Comparison of ENCODE assay signal across 25 mouse cellular contexts in genomic region chr5:73301601-73302307, GRCm38 (mm10). TPM values are rescaled to one million over a fixed set of nuclear protein-coding genes. Genes with fewer than 3 reads are reported as not detected.
DNase-seq lines count a peak whose midpoint lies in the region; ATAC-seq and TF ChIP-seq lines count a peak whose summit lies in the region.
"Had no signal": no experiment of that assay in that cellular context is flagged by ENCODE, and none has a peak within 500 bp of the region (broad histone marks: within the 10 kb centered on the region; RNA-seq: fewer than 3 reads in every experiment).

No protein-coding gene starts in this region.

- no peak for TF ChIP-seq CTCF in liver, embryonic 14.5 days (IDR thresholded peaks at IDR 0.05; ENCODE audit: low read depth)

- H3K27me3 ChIP-seq in liver, embryonic 14.5 days (ENCODE audit: control insufficient read depth, insufficient read depth, low read length) = no peaks in the 10 kb centered on the region
- H3K27me3 ChIP-seq in kidney, embryonic 15.5 days = no peaks in the 10 kb centered on the region
- H3K27me3 ChIP-seq in hindbrain, embryonic 13.5 days = no peaks in the 10 kb centered on the region
- H3K27me3 ChIP-seq: embryonic facial prominence, embryonic 15.5 days; forebrain, embryonic 12.5 days; hindbrain, embryonic 12.5 days had no signal

- peak; percentile 64 for TF ChIP-seq EP300 in liver, embryonic 14.5 days (IDR thresholded peaks at IDR 0.05; ENCODE audit: low read depth)

- H3K4me2 ChIP-seq in liver, embryonic 14.5 days (ENCODE audit: low read depth) = no peak overlapping the region; the same call in 1 of the 2 replicates
- H3K4me2 ChIP-seq in kidney, embryonic 15.5 days = no peak overlapping the region
- no peak overlapping the region for H3K4me2 ChIP-seq in hindbrain, embryonic 13.5 days
- H3K4me2 ChIP-seq: embryonic facial prominence, embryonic 15.5 days; forebrain, embryonic 12.5 days; hindbrain, embryonic 12.5 days had no signal

- peak; percentile 76 for ATAC-seq in liver, embryonic 14.5 days (ENCODE audit: insufficient read depth)
- ATAC-seq in megakaryocyte progenitor cell, adult 5-6 weeks (replicated peaks; ENCODE audit: poor library complexity) = peak; percentile 23; the same call in 1 of the 2 replicates
- ATAC-seq in kidney, embryonic 15.5 days (replicated peaks; ENCODE audit: low FRiP score) = no peak
- ATAC-seq in hindbrain, embryonic 13.5 days (ENCODE audit: low FRiP score) = no peak
- ATAC-seq: CD4-positive, CD25-positive, alpha-beta regulatory T cell, adult 4 months; forebrain, embryonic 16.5 days had no signal

- H3K9ac ChIP-seq in liver, embryonic 14.5 days (replicated peaks) = 0 out of 2 replicates have a peak overlapping the region, but pooled peaks have one; percentile 14
- no peak overlapping the region for H3K9ac ChIP-seq in kidney, embryonic 15.5 days
- no peak overlapping the region for H3K9ac ChIP-seq in hindbrain, embryonic 13.5 days
- H3K9ac ChIP-seq: embryonic facial prominence, embryonic 15.5 days; forebrain, embryonic 12.5 days; hindbrain, embryonic 12.5 days had no signal

- peaks cover 14 to 16% of the 10 kb centered on the region in 2 experiments; a peak in 3 of 4 replicates for H3K4me1 ChIP-seq in liver, embryonic 14.5 days (replicated peaks; ENCODE audit: control insufficient read depth in 2 of 2, insufficient read depth in 2 of 2, low read length in 1 of 2)
- H3K4me1 ChIP-seq in kidney, embryonic 15.5 days = no peaks in the 10 kb centered on the region
- no peaks in the 10 kb centered on the region for H3K4me1 ChIP-seq in hindbrain, embryonic 13.5 days (replicated peaks)
- H3K4me1 ChIP-seq: embryonic facial prominence, embryonic 15.5 days; forebrain, embryonic 12.5 days; heart, embryonic 10.5 days; hindbrain, embryonic 12.5 days had no signal

- no peak overlapping the region for H3K4me3 ChIP-seq in liver, embryonic 14.5 days (ENCODE audit: insufficient read depth in 1 of 2, low read depth in 2 of 2, low read length in 2 of 2)
- no peak overlapping the region for H3K4me3 ChIP-seq in kidney, embryonic 15.5 days (replicated peaks)
- no peak overlapping the region for H3K4me3 ChIP-seq in hindbrain, embryonic 13.5 days
- H3K4me3 ChIP-seq: embryonic facial prominence, embryonic 15.5 days; forebrain, embryonic 12.5 days; gastrocnemius, adult 2 months; heart, embryonic 10.5 days; hindbrain, embryonic 12.5 days had no signal

- H3K9me3 ChIP-seq in liver, embryonic 14.5 days (ENCODE audit: control insufficient read depth, low read length) = no peaks in the 10 kb centered on the region
- no peaks in the 10 kb centered on the region for H3K9me3 ChIP-seq in kidney, embryonic 15.5 days (replicated peaks)
- H3K9me3 ChIP-seq in hindbrain, embryonic 13.5 days = no peaks in the 10 kb centered on the region
- H3K9me3 ChIP-seq: embryonic facial prominence, embryonic 15.5 days; forebrain, embryonic 12.5 days; G1E; heart, embryonic 10.5 days; hindbrain, embryonic 12.5 days had no signal

- WGBS in liver, embryonic 14.5 days (ENCODE audit: insufficient replicate concordance) = 55% methylated on average over 7 of the region's 7 CpGs
- 88% methylated on average over 7 of the region's 7 CpGs for WGBS in kidney, embryonic 15.5 days
- WGBS in hindbrain, embryonic 13.5 days = 93% methylated on average over 7 of the region's 7 CpGs

- peaks cover 65% of the 10 kb centered on the region for H3K36me3 ChIP-seq in liver, embryonic 14.5 days (replicated peaks; ENCODE audit: control insufficient read depth, insufficient read depth, low read depth)
- peaks cover 77% of the 10 kb centered on the region for H3K36me3 ChIP-seq in kidney, embryonic 15.5 days
- peaks cover 55% of the 10 kb centered on the region for H3K36me3 ChIP-seq in hindbrain, embryonic 13.5 days

- peak; percentile 80 for DNase-seq in heart, adult 11 months
- DNase-seq in heart, adult 9 months (ENCODE audit: low spot score in 2 of 2) = no peak
- DNase-seq in liver = peak; percentile 28
- no peak for DNase-seq in liver, embryonic 14.5 days (ENCODE audit: low read depth in 3 of 3, low spot score in 3 of 3)
- no peak for DNase-seq in layer of hippocampus, adult 11-12 months (ENCODE audit: low spot score)
- DNase-seq: adrenal gland, adult 8-10 months; adrenal gland, postnatal 36 days; B cell, adult 2 months; cerebellum, adult 8-10 months; cerebellum, postnatal 14 days; embryo, embryonic 11 days; gastrocnemius, adult 2 months; gastrocnemius, postnatal 25 days; heart, postnatal 10 days; heart, postnatal 4 days had no signal

- H3K27ac ChIP-seq in liver, embryonic 14.5 days = peak overlapping the region; percentile 25
- H3K27ac ChIP-seq in kidney, embryonic 15.5 days = no peak overlapping the region
- H3K27ac ChIP-seq in hindbrain, embryonic 13.5 days = no peak overlapping the region
- H3K27ac ChIP-seq: embryonic facial prominence, embryonic 15.5 days; forebrain, embryonic 12.5 days; gastrocnemius, adult 2 months; heart, embryonic 10.5 days; hindbrain, embryonic 12.5 days had no signal

RNA-seq across cellular contexts. Expression of gene Ociad1, which starts 9.2 kb away (rescaled TPM):
- 59.2 and 81.4 TPM in 2 replicates for polyA plus RNA-seq in liver, embryonic 14.5 days (2012; rRNA removed)
- 74.9 and 77.4 TPM in 2 replicates for polyA plus RNA-seq in liver, embryonic 14.5 days (2014; fragmentation: Nextera tagmentation; extraction: Ambion mirVana)
- total RNA-seq in megakaryocyte progenitor cell, adult 5-6 weeks (2015) = 239 and 256 TPM in 2 replicates
- 218 and 231 TPM in 2 replicates for total RNA-seq in megakaryocyte progenitor cell, adult 5-6 weeks (2017)
- 237 and 247 TPM in 2 replicates for polyA plus RNA-seq in kidney, embryonic 15.5 days (2015; fragmentation: Nextera tagmentation; extraction: Ambion mirVana)
- 267 and 284 TPM in 2 replicates for polyA plus RNA-seq in hindbrain, embryonic 13.5 days (2015; fragmentation: Nextera tagmentation; extraction: Ambion mirVana)

RNA-seq across cellular contexts. Expression of gene Ociad2, which starts 39.1 kb away (rescaled TPM):
- polyA plus RNA-seq in liver, embryonic 14.5 days (2012; rRNA removed) = 0.51 and 0.95 TPM in 2 replicates
- polyA plus RNA-seq in liver, embryonic 14.5 days (2014; fragmentation: Nextera tagmentation; extraction: Ambion mirVana) = 2.8 and 3.6 TPM in 2 replicates
- total RNA-seq in megakaryocyte progenitor cell, adult 5-6 weeks (2015) = 4.7 and 6.9 TPM in 2 replicates
- 5.5 and 7.9 TPM in 2 replicates for total RNA-seq in megakaryocyte progenitor cell, adult 5-6 weeks (2017)
- polyA plus RNA-seq in kidney, embryonic 15.5 days (2015; fragmentation: Nextera tagmentation; extraction: Ambion mirVana) = 11.4 and 12.4 TPM in 2 replicates
- 20.2 and 23.5 TPM in 2 replicates for polyA plus RNA-seq in hindbrain, embryonic 13.5 days (2015; fragmentation: Nextera tagmentation; extraction: Ambion mirVana)
- polyA plus RNA-seq: G1E had no signal

RNA-seq across cellular contexts. Expression of gene Fryl, which starts 45.3 kb away (rescaled TPM):
- 15.4 and 22.1 TPM in 2 replicates for polyA plus RNA-seq in liver, embryonic 14.5 days (2012; rRNA removed)
- polyA plus RNA-seq in liver, embryonic 14.5 days (2014; fragmentation: Nextera tagmentation; extraction: Ambion mirVana) = 41.8 and 46.7 TPM in 2 replicates
- total RNA-seq in megakaryocyte progenitor cell, adult 5-6 weeks (2015) = 56.2 and 78.5 TPM in 2 replicates
- 74.2 and 76.4 TPM in 2 replicates for total RNA-seq in megakaryocyte progenitor cell, adult 5-6 weeks (2017)
- 34.4 and 34.8 TPM in 2 replicates for polyA plus RNA-seq in kidney, embryonic 15.5 days (2015; fragmentation: Nextera tagmentation; extraction: Ambion mirVana)
- polyA plus RNA-seq in hindbrain, embryonic 13.5 days (2015; fragmentation: Nextera tagmentation; extraction: Ambion mirVana) = 45.5 and 47.7 TPM in 2 replicates

Comparison
In these comparisons a context has a peak if more than half of its experiments do, and no peak if none do; other contexts are left out.
1. DNase-seq: peak in heart, adult 11 months (single experiment) and liver (single experiment); none in heart, adult 9 months (0 of 2), liver, embryonic 14.5 days (0 of 3) and layer of hippocampus, adult 11-12 months (single experiment).
2. ATAC-seq: peak in liver, embryonic 14.5 days (single experiment) and megakaryocyte progenitor cell, adult 5-6 weeks (single experiment); none in kidney, embryonic 15.5 days (single experiment) and hindbrain, embryonic 13.5 days (single experiment).